Mouse (Mus musculus) bone marrow, adult 2 months (tissue): ENCODE results near the gene Zfp51.

Source experiments
- CTCF ChIP-seq: fragments of 200-500 bp; IDR thresholded peaks from 2 replicates; pipeline ENCODE4 v1.5.1; 2011; ENCODE audit warnings: low read length, control low read depth; ENCODE audit not compliant: control insufficient read depth, insufficient read depth
- POLR2A ChIP-seq: fragments of 200-500 bp; IDR thresholded peaks from 2 replicates; pipeline ENCODE4 v1.6.1; 2011; ENCODE audit warnings: low read depth, mild to moderate bottlenecking, control low read depth, low read length, borderline replicate concordance; ENCODE audit not compliant: control insufficient read depth

- no peak for TF ChIP-seq CTCF
- no peak for TF ChIP-seq POLR2A
Measured at GRCm38 (mm10) chr17:21504524-21504923, 54.4 kb downstream of the Zfp51 start.
